Mouse (Mus musculus) liver, postnatal 0 days (tissue): ENCODE data around the gene Slc46a2.

Source experiments
- CTCF ChIP-seq: sonication (generic); IDR thresholded peaks from 2 replicates; pipeline ENCODE4 v1.5.1; 2016; ENCODE audit warnings: antibody characterized with exemption, low read depth
- EP300 ChIP-seq: IDR thresholded peaks from 2 replicates; pipeline ENCODE4 v1.6.1; 2016; ENCODE audit warnings: antibody characterized with exemption, low read depth, mild to moderate bottlenecking

DNA sequence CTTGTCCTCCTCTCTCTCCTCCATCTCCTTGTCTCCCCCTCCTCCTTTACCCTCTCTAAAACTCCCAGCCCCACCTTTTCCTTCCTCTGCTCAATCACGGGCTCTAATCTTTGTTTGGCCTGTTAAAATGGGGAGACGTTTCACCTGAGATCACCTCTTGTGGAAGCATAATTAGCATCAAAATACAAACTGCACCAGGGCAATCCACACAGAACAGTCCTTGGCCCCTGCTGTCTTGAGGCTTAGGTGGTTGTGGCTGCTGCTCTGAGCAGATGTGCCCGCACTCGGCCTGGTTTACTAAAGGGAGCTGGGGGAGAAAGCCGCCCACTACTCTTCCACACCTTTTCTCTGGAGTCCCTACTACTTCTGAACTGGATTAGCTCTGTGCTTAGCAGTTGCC lies 18.9 kb downstream of the Slc46a2 start:
- TF ChIP-seq CTCF (no peak), EP300 (no peak)
